Mouse (Mus musculus) heart, adult 8-10 months (tissue): ENCODE results near the gene Gls2. TPM values are rescaled to one million over a fixed set of nuclear protein-coding genes. Genes with fewer than 3 reads are reported as not detected.
"Not testable (repeated sequence)": the region's sequence is repeated elsewhere in the genome, so short reads cannot be mapped to it uniquely, and the experiment has no call there.

ENCODE experiments used
- DNase-seq: peaks from one replicate; pipeline ENCODE4 v3.0.0; 2022; ENCODE audit warnings: low spot score
- total RNA-seq, 4 experiments: library from RNA; stranded (reverse); gene quantifications; 2 replicates each; pipeline ENCODE4 v1.2.4; 2022

Gls2 gene
- total RNA-seq, 4 experiments from 2014 or later: 0.38 to 0.60 (median 0.47) TPM

- DNase-seq: no peak
Observed at GRCm38 (mm10) chr10:128194551-128195461, 549 bp downstream of the Gls2 start.

GRCm38 (mm10) chr10:128201856-128202255 is 7.6 kb downstream of the Gls2 start:
- DNase-seq: no peak

- DNase-seq: no peak
Observed at GRCm38 (mm10) chr10:128204941-128205340, 10.7 kb downstream of the Gls2 start.

- DNase-seq: no peak
Observed at GRCm38 (mm10) chr10:128208326-128208725, 14.1 kb downstream of the Gls2 start.

GRCm38 (mm10) chr10:128209311-128210009 is 15.2 kb downstream of the Gls2 start:
- DNase-seq: no peak

GRCm38 (mm10) chr10:128210131-128210530 is 15.9 kb downstream of the Gls2 start:
- no peak for DNase-seq

GRCm38 (mm10) chr10:128210954-128211353 is 16.7 kb downstream of the Gls2 start:
- DNase-seq: no peak

- DNase-seq: peak; percentile 91
Observed at GRCm38 (mm10) chr10:128211390-128212108, 17.3 kb downstream of the Gls2 start, which contains the start of gene Spryd4. Gene Spryd4 (minus strand): TSS chr10:128211807.

- no peak for DNase-seq
Observed at GRCm38 (mm10) chr10:128212148-128212547, 17.9 kb downstream of the Gls2 start.

- peak; percentile 58 for DNase-seq
Observed at GRCm38 (mm10) chr10:128212871-128213323, 18.6 kb downstream of the Gls2 start.

- DNase-seq: not testable (repeated sequence)
Observed at GRCm38 (mm10) chr10:128214112-128214511, 19.9 kb downstream of the Gls2 start.

GRCm38 (mm10) chr10:128214981-128215380 is 20.7 kb downstream of the Gls2 start:
- DNase-seq: no peak

GRCm38 (mm10) chr10:128218387-128219117 is 24.3 kb downstream of the Gls2 start:
- no peak for DNase-seq

GRCm38 (mm10) chr10:128221533-128222286 is 27.5 kb downstream of the Gls2 start:
- no peak for DNase-seq

GRCm38 (mm10) chr10:128225064-128225463 is 30.8 kb downstream of the Gls2 start:
- no peak for DNase-seq

GRCm38 (mm10) chr10:128225538-128225937 is 31.3 kb downstream of the Gls2 start, which contains the start of gene Mip:
Gene Mip (plus strand): TSS chr10:128225838.
- DNase-seq: no peak

GRCm38 (mm10) chr10:128227592-128227991 is 33.3 kb downstream of the Gls2 start:
- no peak for DNase-seq

- DNase-seq: no peak
Observed at GRCm38 (mm10) chr10:128228009-128228408, 33.8 kb downstream of the Gls2 start.

GRCm38 (mm10) chr10:128230582-128230981 is 36.3 kb downstream of the Gls2 start:
- no peak for DNase-seq

- DNase-seq: no peak
Observed at GRCm38 (mm10) chr10:128231146-128231545, 36.9 kb downstream of the Gls2 start.
